Comparison of ENCODE assay signal across 10 mouse cellular contexts in the genomic region with DNA sequence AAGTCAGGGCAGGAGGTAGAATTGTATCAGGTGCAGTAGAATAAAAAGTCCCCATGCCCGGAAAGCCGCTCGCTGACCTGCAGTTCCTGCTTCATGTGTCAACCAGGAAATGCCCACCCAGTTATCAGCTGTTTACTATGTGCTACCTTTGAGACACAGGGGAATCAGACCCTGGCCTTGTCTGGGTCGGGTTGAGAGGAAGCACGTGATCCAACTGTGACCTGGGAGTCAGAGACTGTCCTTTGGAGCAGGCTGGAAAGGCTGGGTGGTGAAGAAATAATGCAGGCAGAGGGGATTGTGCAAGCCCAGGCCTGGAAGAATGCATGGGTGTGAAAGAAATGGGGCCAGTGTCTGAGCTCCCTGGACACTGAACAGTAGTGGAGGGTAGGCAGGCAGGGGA. TPM values are rescaled to one million over a fixed set of nuclear protein-coding genes. Genes with fewer than 3 reads are reported as not detected.
DNase-seq lines count a peak whose midpoint lies in the region; ATAC-seq and TF ChIP-seq lines count a peak whose summit lies in the region.
"Had no signal": no experiment of that assay in that cellular context is flagged by ENCODE, and none has a peak within 500 bp of the region (broad histone marks: within the 10 kb centered on the region; RNA-seq: fewer than 3 reads in every experiment).

No protein-coding gene starts in this region.

- no peak overlapping the region for H3K4me2 ChIP-seq in forebrain, embryonic 12.5 days
- H3K4me2 ChIP-seq: limb, embryonic 12.5 days had no signal

- H3K9me3 ChIP-seq in E14TG2a.4 (ENCODE audit: low read length): no peaks in the 10 kb centered on the region
- H3K9me3 ChIP-seq in forebrain, embryonic 12.5 days: no peaks in the 10 kb centered on the region
- H3K9me3 ChIP-seq: limb, embryonic 12.5 days had no signal

- H3K4me1 ChIP-seq in E14TG2a.4 (replicated peaks; ENCODE audit: low read depth, low read length): peaks cover 68% of the 10 kb centered on the region
- H3K4me1 ChIP-seq in forebrain, embryonic 12.5 days: peaks cover 11% of the 10 kb centered on the region

- peaks cover 11% of the 10 kb centered on the region for H3K27me3 ChIP-seq in E14TG2a.4 (ENCODE audit: insufficient read depth, low read length)
- H3K27me3 ChIP-seq in forebrain, embryonic 12.5 days: peaks cover 7% of the 10 kb centered on the region

- peak overlapping the region; percentile 41 for H3K4me3 ChIP-seq in E14TG2a.4 (replicated peaks; ENCODE audit: low read length)
- H3K4me3 ChIP-seq in forebrain, embryonic 12.5 days (replicated peaks): no peak overlapping the region
- H3K4me3 ChIP-seq: limb, embryonic 12.5 days had no signal

- peak; percentile 69 for DNase-seq in adrenal gland, postnatal 14 days
- DNase-seq in adrenal gland, adult 18-20 months (ENCODE audit: low spot score in 2 of 2): no peak
- peak; percentile 30 to 77 for DNase-seq in kidney, postnatal 25 days
- DNase-seq in lung, postnatal 36 days: peak; percentile 69
- DNase-seq in cerebellum, postnatal 10 days: no peak
- DNase-seq in thymus, postnatal 25 days: no peak
- DNase-seq: cerebellum, adult 18-20 months had no signal

- H3K36me3 ChIP-seq in E14TG2a.4 (ENCODE audit: insufficient read depth, low read length): peaks cover 5% of the 10 kb centered on the region
- H3K36me3 ChIP-seq in forebrain, embryonic 12.5 days (replicated peaks): no peaks in the 10 kb centered on the region
- H3K36me3 ChIP-seq: limb, embryonic 12.5 days had no signal

- H3K27ac ChIP-seq in forebrain, embryonic 12.5 days: no peak overlapping the region
- H3K27ac ChIP-seq: limb, embryonic 12.5 days had no signal

- ATAC-seq in forebrain, embryonic 12.5 days (ENCODE audit: low FRiP score): no peak

- no peak for TF ChIP-seq CTCF in E14TG2a.4 (conservative IDR thresholded peaks at IDR 0.05; ENCODE audit: low read length)

- WGBS in forebrain, embryonic 12.5 days: 80% methylated on average over 5 of the region's 5 CpGs

- no peak overlapping the region for H3K9ac ChIP-seq in forebrain, embryonic 12.5 days
- H3K9ac ChIP-seq: limb, embryonic 12.5 days had no signal

RNA-seq across cellular contexts. Expression of a gene that starts 6.6 kb away (rescaled TPM):
- total RNA-seq in adrenal gland, postnatal 14 days (2021): 39.7 and 55.7 TPM in 2 replicates
- 10 to 100 TPM; 24.9 to 39.1 TPM for total RNA-seq in adrenal gland, adult 18-20 months (2021)
- 11.9 and 13.4 TPM in 2 replicates for polyA plus RNA-seq in forebrain, embryonic 12.5 days (2016; fragmentation: Nextera tagmentation; extraction: Ambion mirVana)

RNA-seq across cellular contexts. Expression of a gene that starts 37.5 kb away (rescaled TPM):
- 20.2 and 77.9 TPM in 2 replicates for total RNA-seq in adrenal gland, postnatal 14 days (2021)
- 10 to 100 TPM; 38.1 to 90.0 TPM for total RNA-seq in adrenal gland, adult 18-20 months (2021)
- polyA plus RNA-seq in forebrain, embryonic 12.5 days (2016; fragmentation: Nextera tagmentation; extraction: Ambion mirVana): 5.8 and 6.2 TPM in 2 replicates

RNA-seq across cellular contexts. Expression of a gene that starts 52.4 kb away (rescaled TPM):
- total RNA-seq in adrenal gland, postnatal 14 days (2021): 16.6 and 21.5 TPM in 2 replicates
- total RNA-seq in adrenal gland, adult 18-20 months (2021): 10 to 100 TPM; 26.7 to 30.9 TPM
- 18.8 and 21.8 TPM in 2 replicates for polyA plus RNA-seq in forebrain, embryonic 12.5 days (2016; fragmentation: Nextera tagmentation; extraction: Ambion mirVana)

RNA-seq across cellular contexts. Expression of a gene that starts 56.3 kb away (rescaled TPM):
- not detected in 2 replicates for total RNA-seq in adrenal gland, postnatal 14 days (2021)
- 1 to 10 TPM in 1 of 2 experiments, not detected in 1; 3.4 TPM for total RNA-seq in adrenal gland, adult 18-20 months (2021)
- polyA plus RNA-seq in forebrain, embryonic 12.5 days (2016; fragmentation: Nextera tagmentation; extraction: Ambion mirVana): not detected in 2 replicates
- polyA plus RNA-seq: limb, embryonic 12.5 days had no signal

Comparison
In these comparisons a context has a peak if more than half of its experiments do, and no peak if none do; other contexts are left out.
1. DNase-seq: peak in adrenal gland, postnatal 14 days (single experiment), kidney, postnatal 25 days (2 of 2) and lung, postnatal 36 days (single experiment); none in adrenal gland, adult 18-20 months (0 of 2), cerebellum, postnatal 10 days (0 of 2) and thymus, postnatal 25 days (single experiment).